Mouse (Mus musculus): ENCODE measurements at regions not wholly inside any gene's neighbourhood (a gene's known extent, or its start where the extent isn't known, plus 50 kb on each side); places are given as distances from the start of the nearest gene placed in this dataset.

- DNase-seq (ENCODE audit: low spot score): no peak
- no peak overlapping the region for H3K4me2 ChIP-seq (ENCODE audit: low read depth, low read length)
- no peak overlapping the region for H3K4me3 ChIP-seq (ENCODE audit: low read depth, low read length)
These were observed 54.8 kb upstream of the Tet2 start for GRCm38 (mm10) chr3:133599731-133600130.

DNA sequence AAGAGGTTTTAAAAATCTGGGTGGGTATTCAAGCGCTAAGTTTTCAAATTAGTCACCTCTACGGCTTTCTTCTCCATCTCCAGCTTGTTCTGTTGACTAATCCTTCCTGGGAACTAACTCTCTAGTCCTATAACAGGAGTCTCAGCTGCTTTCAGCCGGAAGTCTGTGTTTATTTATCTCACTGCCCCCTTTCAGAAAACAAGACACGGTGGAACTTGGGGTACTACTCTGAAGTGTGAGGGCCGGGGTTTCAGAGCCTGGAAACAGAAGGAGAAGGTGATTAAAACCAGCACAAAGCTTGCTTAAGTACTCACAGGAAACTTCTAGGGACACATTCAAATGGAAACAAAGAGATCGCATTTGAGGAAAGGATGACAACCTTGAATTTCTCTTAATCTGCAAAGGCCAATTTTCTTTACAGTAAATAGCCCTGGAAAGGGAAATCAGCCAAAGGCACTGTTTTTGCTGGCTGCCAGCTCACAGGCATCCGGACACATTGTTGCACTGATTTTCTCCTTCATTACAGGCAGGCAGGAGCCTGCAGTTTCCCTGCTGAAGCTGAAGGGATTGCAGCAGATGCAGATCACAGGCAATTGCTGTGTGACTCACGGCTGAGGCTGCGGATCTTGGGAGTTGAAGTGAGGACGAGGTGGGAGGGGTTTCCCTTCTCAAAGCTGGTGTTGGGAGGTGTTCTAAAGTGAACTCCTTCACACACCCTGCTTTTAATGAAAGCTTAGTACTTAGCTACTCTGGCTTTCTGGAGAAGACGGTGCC, 55.7 kb upstream of the Tet2 start:
- ATAC-seq (ENCODE audit: low read depth): peak; percentile 85
- 12% methylated on average over 11 of the region's 11 CpGs for WGBS
- H3K27ac ChIP-seq (replicated peaks; ENCODE audit: low read depth, low read length): peak overlapping the region; percentile 80
- H3K4me1 ChIP-seq (ENCODE audit: control insufficient read depth, insufficient read depth, low read length): peaks cover 7% of the 10 kb centered on the region; the same call in 1 of the 2 replicates
- peak; percentile 91 for DNase-seq (ENCODE audit: low spot score)
- no peaks in the 10 kb centered on the region for H3K27me3 ChIP-seq (replicated peaks; ENCODE audit: control insufficient read depth, insufficient read depth, low read length)
- no peaks in the 10 kb centered on the region for H3K9me3 ChIP-seq (ENCODE audit: control insufficient read depth, low read length)
- no peak overlapping the region for H3K4me3 ChIP-seq (ENCODE audit: low read depth, low read length)
- no peak overlapping the region for H3K9ac ChIP-seq (ENCODE audit: low read depth, low read length)
- H3K4me2 ChIP-seq (ENCODE audit: low read depth, low read length): peak overlapping the region; percentile 21
- no peaks in the 10 kb centered on the region for H3K36me3 ChIP-seq (ENCODE audit: control insufficient read depth, insufficient read depth, low read length)

More at GRCm38 (mm10) chr3:133599731-133600130, 54.8 kb upstream of the Tet2 start:
- no peaks in the 10 kb centered on the region for H3K9me3 ChIP-seq (ENCODE audit: control insufficient read depth, low read length)
- H3K36me3 ChIP-seq (ENCODE audit: control insufficient read depth, insufficient read depth, low read length): no peaks in the 10 kb centered on the region
- no peak overlapping the region for H3K9ac ChIP-seq (ENCODE audit: low read depth, low read length)
- H3K27ac ChIP-seq (replicated peaks; ENCODE audit: low read depth, low read length): no peak overlapping the region
- H3K27me3 ChIP-seq (replicated peaks; ENCODE audit: control insufficient read depth, insufficient read depth, low read length): no peaks in the 10 kb centered on the region
- H3K4me1 ChIP-seq (ENCODE audit: control insufficient read depth, insufficient read depth, low read length): peaks cover 7% of the 10 kb centered on the region; the same call in 1 of the 2 replicates
- WGBS: 88% methylated on average over 7 of the region's 7 CpGs
- ATAC-seq (ENCODE audit: low read depth): no peak

GRCm38 (mm10) chr3:133605460-133605859, 60.5 kb upstream of the Tet2 start:
- no peaks in the 10 kb centered on the region for H3K27me3 ChIP-seq (replicated peaks; ENCODE audit: control insufficient read depth, insufficient read depth, low read length)
- whole genome bisulfite sequencing: 79% methylated on average over 6 of the region's 6 CpGs
- DNase-seq (ENCODE audit: low spot score): no peak
- H3K27ac ChIP-seq (replicated peaks; ENCODE audit: low read depth, low read length): no peak overlapping the region
- H3K9me3 ChIP-seq (ENCODE audit: control insufficient read depth, low read length): no peaks in the 10 kb centered on the region
- no peak overlapping the region for H3K4me2 ChIP-seq (ENCODE audit: low read depth, low read length)
- H3K4me3 ChIP-seq (ENCODE audit: low read depth, low read length): no peak overlapping the region
- H3K4me1 ChIP-seq (ENCODE audit: control insufficient read depth, insufficient read depth, low read length): peaks cover 7% of the 10 kb centered on the region; the same call in 1 of the 2 replicates
- H3K36me3 ChIP-seq (ENCODE audit: control insufficient read depth, insufficient read depth, low read length): no peaks in the 10 kb centered on the region
- no peak overlapping the region for H3K9ac ChIP-seq (ENCODE audit: low read depth, low read length)
- no peak for ATAC-seq (ENCODE audit: low read depth)

GRCm38 (mm10) chr3:133608845-133609261, 63.9 kb upstream of the Tet2 start:
- H3K4me3 ChIP-seq (ENCODE audit: low read depth, low read length): no peak overlapping the region
- H3K9ac ChIP-seq (ENCODE audit: low read depth, low read length): no peak overlapping the region

GRCm38 (mm10) chr3:133613836-133614711, 69.1 kb upstream of the Tet2 start:
- DNase-seq (ENCODE audit: low spot score) (no peak), ATAC-seq (ENCODE audit: low read depth) (no peak)
- Histone ChIP-seq H3K4me1 (ENCODE audit: control insufficient read depth, insufficient read depth, low read length) (no peaks in the 10 kb centered on the region), H3K4me3 (ENCODE audit: low read depth, low read length) (no peak overlapping the region), H3K36me3 (ENCODE audit: control insufficient read depth, insufficient read depth, low read length) (no peaks in the 10 kb centered on the region), H3K4me2 (ENCODE audit: low read depth, low read length) (peak overlapping the region; percentile 33; the same call in 1 of the 2 replicates), H3K27me3 (replicated peaks; ENCODE audit: control insufficient read depth, insufficient read depth, low read length) (no peaks in the 10 kb centered on the region), H3K27ac (replicated peaks; ENCODE audit: low read depth, low read length) (no peak overlapping the region), H3K9me3 (ENCODE audit: control insufficient read depth, low read length) (no peaks in the 10 kb centered on the region), H3K9ac (ENCODE audit: low read depth, low read length) (no peak overlapping the region)
- WGBS: 53% methylated on average over 12 of the region's 12 CpGs

More at GRCm38 (mm10) chr3:133608845-133609261, 63.9 kb upstream of the Tet2 start:
- ATAC-seq (ENCODE audit: low read depth): peak; percentile 87
- Histone ChIP-seq H3K9me3 (ENCODE audit: control insufficient read depth, low read length) (no peaks in the 10 kb centered on the region), H3K4me2 (ENCODE audit: low read depth, low read length) (no peak overlapping the region), H3K36me3 (ENCODE audit: control insufficient read depth, insufficient read depth, low read length) (no peaks in the 10 kb centered on the region), H3K27ac (replicated peaks; ENCODE audit: low read depth, low read length) (no peak overlapping the region), H3K4me1 (ENCODE audit: control insufficient read depth, insufficient read depth, low read length) (no peaks in the 10 kb centered on the region), H3K27me3 (replicated peaks; ENCODE audit: control insufficient read depth, insufficient read depth, low read length) (no peaks in the 10 kb centered on the region)
- peak; percentile 76 for DNase-seq (ENCODE audit: low spot score)
- WGBS: 85% methylated on average over 3 of the region's 3 CpGs

DNA sequence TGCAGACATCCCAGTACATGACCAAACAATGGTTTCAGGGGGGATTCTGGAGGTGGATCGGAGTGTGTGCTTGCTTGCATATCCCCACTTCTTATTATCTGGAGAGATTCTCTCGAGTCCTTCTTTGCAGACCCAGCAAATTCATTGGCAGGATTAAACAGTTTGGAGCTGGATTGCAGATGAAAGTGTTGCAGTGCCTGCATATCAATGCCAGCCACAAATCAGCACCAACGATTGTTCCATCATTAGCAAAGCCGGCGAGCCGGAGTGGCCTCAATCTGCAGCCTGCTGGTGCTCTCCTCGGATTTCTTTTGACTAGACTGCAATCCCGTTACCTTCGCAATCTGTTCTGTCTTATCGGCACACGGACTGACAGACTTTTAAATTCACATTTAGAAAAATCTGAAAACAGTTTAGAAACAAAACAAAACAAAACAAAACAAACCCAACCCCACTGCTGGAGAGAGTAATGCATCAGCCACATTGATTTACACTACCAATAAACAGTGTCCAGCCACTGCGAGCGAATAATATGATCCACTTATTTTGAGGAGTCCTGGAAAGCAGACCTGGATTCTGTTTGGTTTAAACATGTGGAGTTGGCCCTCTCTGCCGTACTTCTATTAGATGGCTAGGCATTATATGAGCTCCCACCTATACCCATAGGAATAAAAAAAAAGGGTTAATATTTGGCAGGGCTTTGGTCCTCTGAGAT, 69.9 kb upstream of the Tet2 start:
- 37% methylated on average over 14 of the region's 14 CpGs for WGBS
- Histone ChIP-seq H3K4me2 (ENCODE audit: low read depth, low read length) (peak overlapping the region; percentile 33; the same call in 1 of the 2 replicates), H3K9ac (ENCODE audit: low read depth, low read length) (no peak overlapping the region), H3K27ac (replicated peaks; ENCODE audit: low read depth, low read length) (no peak overlapping the region), H3K4me3 (ENCODE audit: low read depth, low read length) (no peak overlapping the region), H3K4me1 (ENCODE audit: control insufficient read depth, insufficient read depth, low read length) (no peaks in the 10 kb centered on the region), H3K36me3 (ENCODE audit: control insufficient read depth, insufficient read depth, low read length) (no peaks in the 10 kb centered on the region), H3K27me3 (replicated peaks; ENCODE audit: control insufficient read depth, insufficient read depth, low read length) (no peaks in the 10 kb centered on the region), H3K9me3 (ENCODE audit: control insufficient read depth, low read length) (no peaks in the 10 kb centered on the region)
- ATAC-seq (ENCODE audit: low read depth): no peak
- DNase-seq (ENCODE audit: low spot score): no peak

DNA sequence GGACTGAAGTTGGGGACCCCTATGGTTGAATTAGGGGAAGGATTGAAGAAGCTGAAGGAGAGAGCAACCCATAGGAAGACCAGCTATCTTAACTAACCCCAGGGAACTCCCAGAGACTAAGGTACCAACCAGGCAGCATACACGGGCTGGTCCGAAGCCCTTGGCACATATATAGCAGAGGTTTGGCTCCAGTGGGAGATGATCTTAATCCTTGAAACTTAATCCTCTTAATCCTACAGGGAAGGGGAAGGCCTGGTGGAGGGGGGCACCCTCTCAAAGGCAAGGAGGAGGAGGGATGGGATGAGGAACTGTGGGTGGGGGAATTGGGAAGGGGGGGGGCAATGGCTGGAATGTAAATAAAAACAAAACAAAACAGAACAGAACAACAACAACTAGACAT, 72.1 kb upstream of the Tet2 start:
- no peak overlapping the region for H3K4me2 ChIP-seq (ENCODE audit: low read depth, low read length)
- WGBS: 70% methylated on average over 2 of the region's 2 CpGs
- no peak overlapping the region for H3K9ac ChIP-seq (ENCODE audit: low read depth, low read length)
- H3K4me1 ChIP-seq (ENCODE audit: control insufficient read depth, insufficient read depth, low read length): no peaks in the 10 kb centered on the region
- no peak overlapping the region for H3K4me3 ChIP-seq (ENCODE audit: low read depth, low read length)
- DNase-seq (ENCODE audit: low spot score) (no peak), ATAC-seq (ENCODE audit: low read depth) (peak; percentile 55; the same call in 1 of the 2 replicates)
- H3K36me3 ChIP-seq (ENCODE audit: control insufficient read depth, insufficient read depth, low read length): no peaks in the 10 kb centered on the region
- H3K9me3 ChIP-seq (ENCODE audit: control insufficient read depth, low read length): no peaks in the 10 kb centered on the region
- H3K27ac ChIP-seq (replicated peaks; ENCODE audit: low read depth, low read length): no peak overlapping the region
- H3K27me3 ChIP-seq (replicated peaks; ENCODE audit: control insufficient read depth, insufficient read depth, low read length): no peaks in the 10 kb centered on the region

DNA sequence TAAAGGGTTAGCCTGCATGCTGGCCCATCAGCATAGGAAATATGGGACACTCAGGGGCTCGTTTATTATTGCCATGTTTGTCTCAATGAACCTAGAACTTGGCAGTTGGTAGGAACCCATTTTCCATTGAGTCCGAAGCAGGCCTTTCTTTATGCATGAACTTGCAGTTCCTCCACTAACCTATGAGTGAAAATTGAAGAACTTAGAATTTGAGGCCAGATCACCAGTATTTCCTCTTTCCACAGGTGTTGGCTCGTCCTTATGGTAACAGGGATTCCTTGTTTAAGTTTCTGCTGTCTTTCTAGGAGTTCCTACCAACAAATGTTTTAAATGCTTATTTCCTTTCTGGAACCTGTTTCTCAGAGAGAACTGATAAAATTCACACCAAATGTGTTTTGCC, 73.6 kb upstream of the Tet2 start:
- no peaks in the 10 kb centered on the region for H3K9me3 ChIP-seq (ENCODE audit: control insufficient read depth, low read length)
- no peaks in the 10 kb centered on the region for H3K4me1 ChIP-seq (ENCODE audit: control insufficient read depth, insufficient read depth, low read length)
- 89% methylated on average over 3 of the region's 3 CpGs for WGBS
- H3K9ac ChIP-seq (ENCODE audit: low read depth, low read length): no peak overlapping the region
- H3K36me3 ChIP-seq (ENCODE audit: control insufficient read depth, insufficient read depth, low read length): no peaks in the 10 kb centered on the region
- DNase-seq (ENCODE audit: low spot score) (no peak), ATAC-seq (ENCODE audit: low read depth) (no peak)
- no peak overlapping the region for H3K27ac ChIP-seq (replicated peaks; ENCODE audit: low read depth, low read length)
- no peak overlapping the region for H3K4me2 ChIP-seq (ENCODE audit: low read depth, low read length)
- no peaks in the 10 kb centered on the region for H3K27me3 ChIP-seq (replicated peaks; ENCODE audit: control insufficient read depth, insufficient read depth, low read length)
- H3K4me3 ChIP-seq (ENCODE audit: low read depth, low read length): no peak overlapping the region
